Mouse (Mus musculus): ENCODE measurements around the gene Plagl2.
"Not testable (repeated sequence)": the region's sequence is repeated elsewhere in the genome, so short reads cannot be mapped to it uniquely, and the experiment has no call there.

The Plagl2 gene

GRCm38 (mm10) chr2:153241250-153242014 is at the start of gene Plagl2, which contains the start of gene Pofut1:
Plagl2 (minus strand) TSS chr2:153241426.
Pofut1 (plus strand) TSS chr2:153241533.
- peak; percentile 77 for DNase-seq (ENCODE audit: low read depth)

- no peak for DNase-seq (ENCODE audit: low read depth)
These were observed 46.6 kb upstream of the Plagl2 start for GRCm38 (mm10) chr2:153287835-153288234.

- DNase-seq (ENCODE audit: low read depth), result no peak
These were observed 45.3 kb upstream of the Plagl2 start for GRCm38 (mm10) chr2:153286524-153286923.

GRCm38 (mm10) chr2:153283919-153284318 is 42.7 kb upstream of the Plagl2 start:
- DNase-seq (ENCODE audit: low read depth), result no peak

- DNase-seq (ENCODE audit: low read depth), result no peak
These were observed 37.1 kb upstream of the Plagl2 start for GRCm38 (mm10) chr2:153278357-153278756.

- DNase-seq (ENCODE audit: low read depth), result not testable (repeated sequence)
These were observed 35.6 kb upstream of the Plagl2 start for GRCm38 (mm10) chr2:153276846-153277245.

GRCm38 (mm10) chr2:153276440-153276839 is 35.2 kb upstream of the Plagl2 start:
- DNase-seq (ENCODE audit: low read depth), result no peak

- not testable (repeated sequence) for DNase-seq (ENCODE audit: low read depth)
These were observed 34.4 kb upstream of the Plagl2 start for GRCm38 (mm10) chr2:153275577-153275976.

GRCm38 (mm10) chr2:153274919-153275247 is 33.7 kb upstream of the Plagl2 start:
- no peak for DNase-seq (ENCODE audit: low read depth)

- DNase-seq (ENCODE audit: low read depth), result not testable (repeated sequence)
These were observed 33.1 kb upstream of the Plagl2 start for GRCm38 (mm10) chr2:153274200-153274918.

GRCm38 (mm10) chr2:153270231-153270915 is 29.1 kb upstream of the Plagl2 start:
- DNase-seq (ENCODE audit: low read depth), result not testable (repeated sequence)

GRCm38 (mm10) chr2:153267331-153267730 is 26.1 kb upstream of the Plagl2 start:
- DNase-seq (ENCODE audit: low read depth), result no peak

GRCm38 (mm10) chr2:153263053-153263452 is 21.8 kb upstream of the Plagl2 start:
- no peak for DNase-seq (ENCODE audit: low read depth)

- no peak for DNase-seq (ENCODE audit: low read depth)
These were observed 18.8 kb upstream of the Plagl2 start for GRCm38 (mm10) chr2:153259864-153260674.

- no peak for DNase-seq (ENCODE audit: low read depth)
These were observed 18.0 kb upstream of the Plagl2 start for GRCm38 (mm10) chr2:153259030-153259863.

GRCm38 (mm10) chr2:153256604-153257003 is 15.4 kb upstream of the Plagl2 start:
- no peak for DNase-seq (ENCODE audit: low read depth)

GRCm38 (mm10) chr2:153249751-153250150 is 8.5 kb upstream of the Plagl2 start:
- DNase-seq (ENCODE audit: low read depth), result no peak

- no peak for DNase-seq (ENCODE audit: low read depth)
These were observed 930 bp upstream of the Plagl2 start for GRCm38 (mm10) chr2:153242156-153242555.

GRCm38 (mm10) chr2:153240701-153241235 is 458 bp downstream of the Plagl2 start:
- no peak for DNase-seq (ENCODE audit: low read depth)

- no peak for DNase-seq (ENCODE audit: low read depth)
These were observed 1.3 kb downstream of the Plagl2 start for GRCm38 (mm10) chr2:153239860-153240480.

All from c-Kit-positive CD71-negative TER-119-negative erythroid progenitor cells, embryonic 14.5 days (primary cell).